Mouse (Mus musculus) thymus, postnatal 10 days (tissue): ENCODE results near the gene Entpd6.

Experiments used
- DNase-seq, 2 experiments: peaks; one replicate each; pipeline ENCODE4 v3.0.0; 2021; ENCODE audit warnings: low spot score in 2 of 2

Gene Entpd6

GRCm38 (mm10) chr2:150748854-150749253 lies at the start of gene Entpd6:
Gene Entpd6 (plus strand): TSS chr2:150749042.
- DNase-seq: peak; percentile 89 to 90

GRCm38 (mm10) chr2:150712167-150712674 lies 36.6 kb upstream of the Entpd6 start:
- DNase-seq: no peak

- no peak for DNase-seq
Measured at GRCm38 (mm10) chr2:150735756-150736576, 12.9 kb upstream of the Entpd6 start.

- no peak for DNase-seq
Measured at GRCm38 (mm10) chr2:150737881-150738280, 11.0 kb upstream of the Entpd6 start.

GRCm38 (mm10) chr2:150740145-150740841 lies 8.5 kb upstream of the Entpd6 start:
- no peak for DNase-seq

- DNase-seq: peak in 1 of 2 experiments; percentile 17
Measured at GRCm38 (mm10) chr2:150741405-150741804, 7.4 kb upstream of the Entpd6 start.

GRCm38 (mm10) chr2:150745016-150745415 lies 3.8 kb upstream of the Entpd6 start:
- no peak for DNase-seq

GRCm38 (mm10) chr2:150749283-150749682 lies 441 bp downstream of the Entpd6 start:
- no peak for DNase-seq

- peak; percentile 14 to 44 for DNase-seq
Measured at GRCm38 (mm10) chr2:150750129-150750979, 1.5 kb downstream of the Entpd6 start.

GRCm38 (mm10) chr2:150755016-150755415 lies 6.2 kb downstream of the Entpd6 start:
- no peak for DNase-seq

GRCm38 (mm10) chr2:150761476-150761875 lies 12.6 kb downstream of the Entpd6 start:
- no peak for DNase-seq

GRCm38 (mm10) chr2:150765619-150766018 lies 16.8 kb downstream of the Entpd6 start:
- DNase-seq: no peak

GRCm38 (mm10) chr2:150766083-150766862 lies 17.4 kb downstream of the Entpd6 start:
- no peak for DNase-seq

GRCm38 (mm10) chr2:150768678-150769077 lies 19.8 kb downstream of the Entpd6 start:
- DNase-seq: no peak

- DNase-seq: no peak
Measured at GRCm38 (mm10) chr2:150770747-150771146, 21.9 kb downstream of the Entpd6 start.

- no peak for DNase-seq
Measured at GRCm38 (mm10) chr2:150771169-150771568, 22.3 kb downstream of the Entpd6 start.

GRCm38 (mm10) chr2:150771996-150772395 lies 23.2 kb downstream of the Entpd6 start:
- no peak for DNase-seq

GRCm38 (mm10) chr2:150772466-150773119 lies 23.8 kb downstream of the Entpd6 start:
- DNase-seq: no peak

- no peak for DNase-seq
Measured at GRCm38 (mm10) chr2:150782801-150783200, 34.0 kb downstream of the Entpd6 start.
